Mouse (Mus musculus): Measurements from ENCODE around the gene Cdc20b. TPM values are rescaled to one million over a fixed set of nuclear protein-coding genes. Genes with fewer than 3 reads are reported as not detected.

Cdc20b gene
- polyA plus RNA-seq, 1 experiment from 2014 or later = not detected

DNA sequence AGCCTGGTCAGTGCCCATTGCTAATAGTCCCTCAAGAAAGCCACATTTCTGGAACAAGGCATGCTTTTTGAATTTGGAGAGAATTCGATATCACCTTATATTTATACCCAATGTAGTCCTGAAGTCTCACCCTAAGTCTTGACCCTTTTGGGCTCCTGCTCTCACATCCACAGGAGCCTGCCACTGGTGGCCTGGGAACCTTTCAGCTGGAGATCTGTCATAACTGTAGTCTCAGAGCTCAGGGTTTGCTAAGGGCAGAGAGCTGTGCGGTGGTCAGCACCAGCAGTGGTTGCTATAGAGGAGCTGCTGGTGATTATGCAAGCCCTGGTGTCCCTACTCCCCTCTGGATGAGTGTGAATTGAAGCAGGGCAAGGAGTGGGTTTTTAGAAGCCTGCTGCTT lies 63.5 kb downstream of the Cdc20b start:
- ATAC-seq (ENCODE audit: insufficient number of reproducible peaks, insufficient read depth, low FRiP score, low read depth) = no peak
- Histone ChIP-seq H3K27ac (ENCODE audit: low read length) (no peak overlapping the region), H3K4me3 (ENCODE audit: low read depth, low read length) (no peak overlapping the region), H3K9me3 (ENCODE audit: control insufficient read depth, low read depth, low read length) (no peaks in the 10 kb centered on the region), H3K4me2 (replicated peaks; ENCODE audit: low read depth, low read length) (no peak overlapping the region), H3K27me3 (ENCODE audit: control insufficient read depth, insufficient read depth, low read length) (no peaks in the 10 kb centered on the region), H3K36me3 (ENCODE audit: control insufficient read depth, insufficient read depth, low read length) (no peaks in the 10 kb centered on the region), H3K4me1 (ENCODE audit: control insufficient read depth, insufficient read depth, low read length) (no peaks in the 10 kb centered on the region), H3K9ac (replicated peaks; ENCODE audit: low read depth, low read length) (no peak overlapping the region)
- 91% methylated on average over 2 of the region's 2 CpGs for WGBS

DNA sequence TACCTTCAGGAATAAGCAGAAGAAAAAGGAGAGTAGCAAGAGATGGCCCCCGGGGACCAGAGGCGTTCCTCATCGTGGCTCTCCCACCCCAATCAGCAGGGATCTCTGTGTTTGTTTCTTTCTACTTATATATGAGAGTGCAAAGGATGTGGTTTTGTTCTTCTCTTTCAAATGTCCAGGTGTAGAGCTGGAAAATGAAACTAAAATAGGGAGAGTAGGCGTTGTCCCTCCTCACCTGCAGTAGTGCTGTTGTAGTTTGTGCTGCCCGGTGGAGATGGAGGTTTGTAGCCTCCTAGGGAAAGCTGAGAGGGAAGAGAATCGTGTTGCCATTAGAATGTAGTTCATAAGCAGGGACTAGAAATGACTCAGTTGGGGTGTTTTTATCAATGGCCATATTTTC lies 66.0 kb downstream of the Cdc20b start, which contains the start of gene Gzma:
Gzma (minus strand) TSS at position 103 of the 400 bp plus-strand sequence.
- Histone ChIP-seq H3K9ac (replicated peaks; ENCODE audit: low read depth, low read length) (no peak within 1 kb of the TSS), H3K4me1 (ENCODE audit: control insufficient read depth, insufficient read depth, low read length) (no peaks in the 10 kb centered on the region), H3K4me2 (replicated peaks; ENCODE audit: low read depth, low read length) (no peak within 1 kb of the TSS), H3K27ac (ENCODE audit: low read length) (no peak within 1 kb of the TSS), H3K9me3 (ENCODE audit: control insufficient read depth, low read depth, low read length) (no peaks in the 10 kb centered on the region), H3K36me3 (ENCODE audit: control insufficient read depth, insufficient read depth, low read length) (no peaks in the 10 kb centered on the region), H3K4me3 (ENCODE audit: low read depth, low read length) (no peak within 1 kb of the TSS), H3K27me3 (ENCODE audit: control insufficient read depth, insufficient read depth, low read length) (no peaks in the 10 kb centered on the region)
- 88% methylated on average over 6 of the region's 6 CpGs for WGBS
- ATAC-seq (ENCODE audit: insufficient number of reproducible peaks, insufficient read depth, low FRiP score, low read depth) = no peak

DNA sequence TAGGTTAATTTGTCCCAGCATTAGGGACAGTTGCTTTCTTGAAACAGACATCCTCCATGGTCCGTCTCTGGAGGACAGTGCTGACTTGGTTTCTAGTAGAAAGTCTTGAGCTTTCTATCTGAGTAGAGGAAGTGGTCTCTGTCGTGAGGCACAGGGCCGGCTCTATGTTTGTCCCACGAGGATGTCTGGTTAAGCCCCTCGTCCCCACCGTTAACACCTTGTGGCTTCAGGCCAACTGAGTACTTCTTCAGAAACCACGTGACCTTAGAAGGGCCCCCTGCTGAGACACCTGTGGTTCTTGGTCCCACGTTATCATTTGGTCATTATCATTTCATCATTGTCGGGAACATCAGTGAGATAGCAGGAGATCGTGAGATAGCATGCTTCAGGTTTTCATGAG lies 66.9 kb downstream of the Cdc20b start:
- Histone ChIP-seq H3K4me3 (ENCODE audit: low read depth, low read length) (no peak overlapping the region), H3K9ac (replicated peaks; ENCODE audit: low read depth, low read length) (no peak overlapping the region), H3K9me3 (ENCODE audit: control insufficient read depth, low read depth, low read length) (no peaks in the 10 kb centered on the region), H3K4me1 (ENCODE audit: control insufficient read depth, insufficient read depth, low read length) (no peaks in the 10 kb centered on the region), H3K36me3 (ENCODE audit: control insufficient read depth, insufficient read depth, low read length) (no peaks in the 10 kb centered on the region), H3K27me3 (ENCODE audit: control insufficient read depth, insufficient read depth, low read length) (no peaks in the 10 kb centered on the region), H3K4me2 (replicated peaks; ENCODE audit: low read depth, low read length) (no peak overlapping the region), H3K27ac (ENCODE audit: low read length) (no peak overlapping the region)
- ATAC-seq (ENCODE audit: insufficient number of reproducible peaks, insufficient read depth, low FRiP score, low read depth) = no peak
- WGBS = 71% methylated on average over 10 of the region's 10 CpGs

DNA sequence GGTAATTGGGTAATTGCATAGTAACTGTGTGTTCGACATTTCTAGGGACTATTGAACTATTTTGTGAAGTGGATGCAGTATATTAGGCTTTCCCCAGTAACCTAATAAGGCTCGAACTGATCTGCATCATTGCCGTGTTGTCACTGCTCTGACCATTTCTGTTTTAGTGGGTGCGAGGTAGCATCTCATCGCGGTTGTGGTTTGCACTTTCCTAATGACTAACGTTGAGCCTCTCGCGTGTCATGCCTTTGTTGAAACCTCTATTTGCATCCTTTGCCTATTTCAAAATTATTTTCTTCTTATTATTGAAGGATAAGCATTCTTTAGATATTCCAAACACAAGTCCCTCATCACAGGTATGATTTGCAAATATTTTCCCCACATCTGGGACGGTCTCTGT lies 69.8 kb downstream of the Cdc20b start:
- Histone ChIP-seq H3K4me3 (ENCODE audit: low read depth, low read length) (no peak overlapping the region), H3K36me3 (ENCODE audit: control insufficient read depth, insufficient read depth, low read length) (no peaks in the 10 kb centered on the region), H3K27ac (ENCODE audit: low read length) (no peak overlapping the region), H3K9ac (replicated peaks; ENCODE audit: low read depth, low read length) (no peak overlapping the region), H3K27me3 (ENCODE audit: control insufficient read depth, insufficient read depth, low read length) (no peaks in the 10 kb centered on the region), H3K4me2 (replicated peaks; ENCODE audit: low read depth, low read length) (no peak overlapping the region), H3K9me3 (ENCODE audit: control insufficient read depth, low read depth, low read length) (no peaks in the 10 kb centered on the region), H3K4me1 (ENCODE audit: control insufficient read depth, insufficient read depth, low read length) (no peaks in the 10 kb centered on the region)
- WGBS = 90% methylated on average over 10 of the region's 10 CpGs
- no peak for ATAC-seq (ENCODE audit: insufficient number of reproducible peaks, insufficient read depth, low FRiP score, low read depth)

DNA sequence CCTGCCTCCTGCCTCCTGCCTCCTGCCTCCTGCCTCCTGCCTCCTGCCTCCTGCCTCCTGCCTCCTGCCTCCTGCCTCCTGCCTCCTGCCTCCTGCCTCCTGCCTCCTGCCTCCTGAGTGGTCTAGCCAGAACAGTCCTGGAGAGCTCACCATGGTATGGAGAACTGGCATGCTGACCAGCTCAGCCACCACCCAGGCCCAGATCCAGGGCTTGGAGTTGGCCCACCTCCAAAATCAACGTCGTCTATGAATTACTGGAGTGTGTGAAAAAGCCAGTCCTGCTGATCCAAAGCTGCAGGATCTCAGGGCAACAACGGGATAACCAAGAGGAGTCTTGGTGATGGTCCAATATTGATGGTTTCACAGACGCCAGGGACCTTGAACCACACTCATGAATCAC lies 84.1 kb downstream of the Cdc20b start:
- WGBS = 59% methylated on average over 4 of the region's 4 CpGs
- H3K27ac ChIP-seq (ENCODE audit: low read length) = no peak overlapping the region
- no peaks in the 10 kb centered on the region for H3K4me1 ChIP-seq (ENCODE audit: control insufficient read depth, insufficient read depth, low read length)
- H3K4me3 ChIP-seq (ENCODE audit: low read depth, low read length) = no peak overlapping the region
- no peak overlapping the region for H3K9ac ChIP-seq (replicated peaks; ENCODE audit: low read depth, low read length)
- H3K9me3 ChIP-seq (ENCODE audit: control insufficient read depth, low read depth, low read length) = no peaks in the 10 kb centered on the region
- H3K4me2 ChIP-seq (replicated peaks; ENCODE audit: low read depth, low read length) = no peak overlapping the region
- no peaks in the 10 kb centered on the region for H3K27me3 ChIP-seq (ENCODE audit: control insufficient read depth, insufficient read depth, low read length)
- ATAC-seq (ENCODE audit: insufficient number of reproducible peaks, insufficient read depth, low FRiP score, low read depth) = no peak
- H3K36me3 ChIP-seq (ENCODE audit: control insufficient read depth, insufficient read depth, low read length) = no peaks in the 10 kb centered on the region

DNA sequence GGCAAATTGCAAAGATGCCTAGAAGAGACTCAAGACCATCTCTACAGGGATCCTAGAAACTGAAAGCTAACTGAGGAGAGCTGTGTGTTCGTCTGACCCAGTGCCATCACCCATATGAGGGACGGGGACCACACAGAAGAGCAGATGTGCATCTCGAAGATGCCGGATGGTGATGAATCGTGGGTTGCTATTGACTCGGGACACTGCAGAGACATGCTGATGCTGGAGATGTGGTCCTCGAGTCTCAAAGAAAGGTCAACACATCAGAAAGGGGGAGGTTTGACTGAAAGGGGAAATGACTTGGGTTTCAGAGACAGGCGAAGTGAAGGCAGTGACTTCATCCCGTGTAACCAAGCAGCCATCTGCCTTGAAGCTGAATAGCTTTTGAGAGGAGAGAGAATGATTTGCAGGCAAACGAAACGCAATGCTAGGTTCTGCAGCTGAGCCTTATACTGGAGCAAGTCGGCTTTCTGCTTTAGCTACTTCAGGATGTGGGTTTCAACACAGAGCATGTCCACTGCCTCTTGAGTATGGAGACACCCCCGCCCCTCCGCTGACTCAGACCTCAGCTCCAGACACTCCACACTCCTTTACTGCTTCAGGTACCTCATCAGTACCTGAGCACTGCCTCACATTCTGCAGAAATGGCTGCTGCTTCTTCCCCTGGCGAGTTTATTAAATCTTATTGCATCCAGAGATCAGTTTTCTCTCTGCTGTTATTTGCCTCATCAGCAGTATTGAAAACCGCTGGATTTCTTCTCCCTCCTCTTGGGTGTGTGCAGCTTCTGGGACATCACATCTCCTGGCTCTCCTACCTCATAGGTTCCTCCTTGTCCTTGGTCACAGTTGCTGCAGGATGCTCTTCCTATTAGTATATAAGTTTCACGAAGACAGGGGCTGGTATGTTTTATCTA lies 85.7 kb downstream of the Cdc20b start:
- H3K9me3 ChIP-seq (ENCODE audit: control insufficient read depth, low read depth, low read length) = no peaks in the 10 kb centered on the region
- ATAC-seq (ENCODE audit: insufficient number of reproducible peaks, insufficient read depth, low FRiP score, low read depth) = no peak
- no peaks in the 10 kb centered on the region for H3K36me3 ChIP-seq (ENCODE audit: control insufficient read depth, insufficient read depth, low read length)
- H3K9ac ChIP-seq (replicated peaks; ENCODE audit: low read depth, low read length) = no peak overlapping the region
- no peak overlapping the region for H3K27ac ChIP-seq (ENCODE audit: low read length)
- H3K4me1 ChIP-seq (ENCODE audit: control insufficient read depth, insufficient read depth, low read length) = no peaks in the 10 kb centered on the region
- no peaks in the 10 kb centered on the region for H3K27me3 ChIP-seq (ENCODE audit: control insufficient read depth, insufficient read depth, low read length)
- H3K4me3 ChIP-seq (ENCODE audit: low read depth, low read length) = no peak overlapping the region
- no peak overlapping the region for H3K4me2 ChIP-seq (replicated peaks; ENCODE audit: low read depth, low read length)
- 88% methylated on average over 17 of the region's 17 CpGs for WGBS

DNA sequence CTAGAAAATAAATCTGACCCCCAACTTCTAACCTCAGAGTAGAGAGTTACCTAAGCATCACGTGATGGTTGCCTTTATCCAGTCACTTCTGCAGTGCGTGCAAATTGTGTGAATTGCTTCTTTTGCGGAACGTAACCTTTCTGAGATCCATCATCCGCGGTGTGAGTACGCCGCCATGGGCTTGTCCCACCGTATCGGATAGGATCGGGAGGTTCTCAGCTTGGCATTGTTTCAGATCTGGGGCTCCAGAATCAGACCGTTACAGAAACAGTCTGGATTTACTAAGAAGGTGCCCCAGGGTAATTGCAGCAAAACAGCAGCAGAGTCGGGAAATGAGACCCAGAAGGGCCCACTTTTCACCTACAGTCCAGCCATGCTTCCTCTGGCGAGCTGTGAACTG lies 86.4 kb downstream of the Cdc20b start:
- H3K27ac ChIP-seq (ENCODE audit: low read length) = no peak overlapping the region
- H3K4me2 ChIP-seq (replicated peaks; ENCODE audit: low read depth, low read length) = no peak overlapping the region
- no peaks in the 10 kb centered on the region for H3K9me3 ChIP-seq (ENCODE audit: control insufficient read depth, low read depth, low read length)
- ATAC-seq (ENCODE audit: insufficient number of reproducible peaks, insufficient read depth, low FRiP score, low read depth) = no peak
- H3K36me3 ChIP-seq (ENCODE audit: control insufficient read depth, insufficient read depth, low read length) = no peaks in the 10 kb centered on the region
- no peak overlapping the region for H3K4me3 ChIP-seq (ENCODE audit: low read depth, low read length)
- H3K27me3 ChIP-seq (ENCODE audit: control insufficient read depth, insufficient read depth, low read length) = no peaks in the 10 kb centered on the region
- H3K4me1 ChIP-seq (ENCODE audit: control insufficient read depth, insufficient read depth, low read length) = no peaks in the 10 kb centered on the region
- no peak overlapping the region for H3K9ac ChIP-seq (replicated peaks; ENCODE audit: low read depth, low read length)
- WGBS = 87% methylated on average over 14 of the region's 14 CpGs

DNA sequence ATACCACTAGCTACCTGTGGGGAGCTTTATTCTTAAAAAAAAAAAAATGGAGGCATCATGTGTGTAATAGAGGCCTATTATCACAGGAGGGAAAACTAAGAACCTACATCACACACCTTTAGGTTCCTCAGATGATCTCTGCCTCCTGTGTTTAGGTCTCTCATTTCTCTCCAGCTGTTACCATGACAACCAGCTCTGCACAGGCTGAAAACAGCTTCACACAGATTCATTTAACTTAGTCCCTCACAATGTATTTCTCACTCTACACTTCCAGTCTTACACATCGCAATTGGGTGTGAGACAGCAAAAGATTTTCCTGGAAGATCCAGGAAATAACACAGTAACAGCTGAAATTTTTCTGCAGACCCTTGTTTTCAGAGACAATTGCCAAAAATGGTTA lies 95.1 kb downstream of the Cdc20b start:
- 80% methylated on average over 1 of the region's 1 CpGs for WGBS
- no peak for ATAC-seq (ENCODE audit: insufficient number of reproducible peaks, insufficient read depth, low FRiP score, low read depth)

DNA sequence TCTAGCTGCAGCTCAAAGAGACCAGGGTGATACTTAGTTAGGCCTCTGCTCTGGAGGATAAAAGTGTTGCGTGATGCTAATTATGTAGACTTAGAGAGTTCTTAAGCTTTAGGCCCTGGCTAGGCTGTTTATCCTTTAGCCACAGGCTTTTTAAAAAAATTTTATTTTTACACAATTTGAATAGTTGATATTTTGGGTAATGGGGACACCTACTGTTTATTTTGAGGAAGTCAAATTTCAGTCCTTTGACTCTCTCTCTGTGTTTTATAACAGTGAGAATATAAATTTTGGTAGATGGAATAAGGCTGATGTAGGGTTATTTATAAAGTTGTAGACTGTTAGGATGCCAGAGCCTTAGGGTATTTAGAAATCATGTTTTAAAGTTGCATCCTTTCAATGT lies 104.7 kb downstream of the Cdc20b start:
- no peak overlapping the region for H3K4me3 ChIP-seq (ENCODE audit: low read depth, low read length)
- no peak overlapping the region for H3K9ac ChIP-seq (replicated peaks; ENCODE audit: low read depth, low read length)
- H3K4me2 ChIP-seq (replicated peaks; ENCODE audit: low read depth, low read length) = no peak overlapping the region
- H3K27me3 ChIP-seq (ENCODE audit: control insufficient read depth, insufficient read depth, low read length) = no peaks in the 10 kb centered on the region
- H3K4me1 ChIP-seq (ENCODE audit: control insufficient read depth, insufficient read depth, low read length) = no peaks in the 10 kb centered on the region
- WGBS = 90% methylated on average over 1 of the region's 1 CpGs
- H3K27ac ChIP-seq (ENCODE audit: low read length) = no peak overlapping the region
- ATAC-seq (ENCODE audit: insufficient number of reproducible peaks, insufficient read depth, low FRiP score, low read depth) = no peak
- H3K36me3 ChIP-seq (ENCODE audit: control insufficient read depth, insufficient read depth, low read length) = no peaks in the 10 kb centered on the region
- no peaks in the 10 kb centered on the region for H3K9me3 ChIP-seq (ENCODE audit: control insufficient read depth, low read depth, low read length)

More for the DNA sequence above, 95.1 kb downstream of the Cdc20b start:
- H3K9me3 ChIP-seq (ENCODE audit: control insufficient read depth, low read depth, low read length) = no peaks in the 10 kb centered on the region
- H3K4me3 ChIP-seq (ENCODE audit: low read depth, low read length) = no peak overlapping the region
- no peaks in the 10 kb centered on the region for H3K27me3 ChIP-seq (ENCODE audit: control insufficient read depth, insufficient read depth, low read length)
- no peak overlapping the region for H3K27ac ChIP-seq (ENCODE audit: low read length)
- no peaks in the 10 kb centered on the region for H3K36me3 ChIP-seq (ENCODE audit: control insufficient read depth, insufficient read depth, low read length)
- no peak overlapping the region for H3K9ac ChIP-seq (replicated peaks; ENCODE audit: low read depth, low read length)
- no peaks in the 10 kb centered on the region for H3K4me1 ChIP-seq (ENCODE audit: control insufficient read depth, insufficient read depth, low read length)
- no peak overlapping the region for H3K4me2 ChIP-seq (replicated peaks; ENCODE audit: low read depth, low read length)

Measured in stomach, embryonic 14.5 days (tissue).